Mouse (Mus musculus): ENCODE results near the gene Tbc1d12. TPM values are rescaled to one million over a fixed set of nuclear protein-coding genes. Genes with fewer than 3 reads are reported as not detected.

The Tbc1d12 gene
- total and polyA plus RNA-seq, 3 experiments, result 2.5 to 2.9 TPM; not detected in 1

DNA sequence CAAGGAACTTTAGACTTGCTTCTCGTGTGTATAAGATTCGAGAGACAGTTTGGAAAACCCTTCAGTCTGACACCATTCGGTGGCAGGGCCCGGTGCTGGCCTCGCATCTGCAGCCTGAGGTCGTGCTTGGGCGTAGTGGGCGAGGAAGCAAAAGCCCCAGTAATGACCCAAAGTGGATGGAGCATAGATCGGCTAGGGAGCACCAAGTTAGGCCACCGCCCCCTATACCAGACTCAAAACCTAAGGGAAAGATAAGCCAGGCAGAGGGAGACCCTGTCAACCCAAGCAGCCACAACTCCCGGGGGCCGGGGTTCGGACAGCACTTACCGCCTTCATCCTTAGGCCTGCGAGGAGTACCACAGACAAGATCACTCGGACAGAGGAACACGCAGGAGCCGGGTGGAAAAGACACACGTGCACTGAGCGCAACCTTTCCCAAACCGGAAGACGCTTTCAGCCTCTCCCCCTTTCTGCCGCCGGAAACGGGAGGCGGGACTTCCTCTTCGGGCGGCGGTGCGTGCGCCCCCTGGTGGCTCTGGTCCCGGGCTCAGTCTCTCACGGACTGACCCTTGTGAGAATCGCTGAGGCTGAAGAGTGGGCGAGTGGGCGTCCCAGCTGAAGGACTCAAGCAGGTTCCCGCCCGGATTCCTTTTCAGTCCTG, 17.5 kb upstream of the Tbc1d12 start, which contains the start of gene Noc3l (continued):
- no peak for TF ChIP-seq GABPA (IDR thresholded peaks at IDR 0.05; ENCODE audit: low read depth, low read length)
- TF ChIP-seq ZKSCAN1 (IDR thresholded peaks at IDR 0.05; ENCODE audit: low read depth, low read length), result no peak
- peak; percentile 74 for TF ChIP-seq TBP (IDR thresholded peaks at IDR 0.05; ENCODE audit: low read depth, low read length)
- no peak for TF ChIP-seq RAD21 (IDR thresholded peaks at IDR 0.05; ENCODE audit: low read depth, low read length)
- TF ChIP-seq NELFE (IDR thresholded peaks at IDR 0.05; ENCODE audit: low read depth, low read length), result peak; percentile 85; the same call in 1 of the 2 replicates
- TF ChIP-seq MEF2A (IDR thresholded peaks at IDR 0.05; ENCODE audit: extremely low read depth, insufficient replicate concordance, low read depth, low read length, poor library complexity, severe bottlenecking), result peak; percentile 27; the same call in 1 of the 2 replicates
- TF ChIP-seq NRF1 (IDR thresholded peaks at IDR 0.05; ENCODE audit: insufficient read depth, low read depth, low read length, poor library complexity, severe bottlenecking), result peak; percentile 59; the same call in 1 of the 2 replicates
- peak; percentile 64 to 93 (median 86) for TF ChIP-seq CTCF (IDR thresholded peaks at IDR 0.05 in 2 of 3, conservative IDR thresholded peaks at IDR 0.05 in 1 of 3; ENCODE audit: control insufficient read depth in 1 of 3, insufficient read depth in 1 of 3, low read depth in 2 of 3, low read length in 3 of 3, poor library complexity in 1 of 3, severe bottlenecking in 1 of 3)
- no peak for TF ChIP-seq POLR2AphosphoS5 (IDR thresholded peaks at IDR 0.05; ENCODE audit: borderline replicate concordance, low read depth, low read length)
- peak; percentile 67 for TF ChIP-seq TCF12 (IDR thresholded peaks at IDR 0.05; ENCODE audit: low read depth, low read length)

DNA sequence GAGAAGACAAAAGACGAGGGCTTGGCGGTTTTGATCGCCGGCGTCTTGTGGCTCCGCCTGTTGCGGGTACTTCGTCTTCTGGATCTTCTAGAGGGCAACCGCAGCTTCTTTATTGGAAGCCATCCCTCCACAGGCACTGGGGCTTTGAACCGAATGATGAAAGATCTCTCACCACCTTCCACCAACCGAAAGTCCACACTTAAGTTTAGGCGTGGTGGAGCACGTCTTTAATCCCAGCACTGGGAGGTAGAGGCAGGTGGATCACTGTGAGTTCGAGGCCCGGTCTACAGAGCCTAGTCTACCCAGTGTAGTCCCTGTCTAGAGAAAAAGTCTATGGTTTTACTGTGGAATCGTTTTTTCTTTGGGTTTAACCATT, 17.0 kb upstream of the Tbc1d12 start:
- H3K79me2 ChIP-seq (ENCODE audit: control insufficient read depth, insufficient read depth, low read length, poor library complexity), result peaks cover 17% of the 10 kb centered on the region
- TF ChIP-seq TBP (IDR thresholded peaks at IDR 0.05; ENCODE audit: low read depth, low read length) (peak; percentile 27; the same call in 1 of the 2 replicates), MYB (IDR thresholded peaks at IDR 0.05; ENCODE audit: low read depth, low read length) (no peak)
- no peaks in the 10 kb centered on the region for H3K9me3 ChIP-seq (replicated peaks; ENCODE audit: insufficient read depth, low read length)
- no peaks in the 10 kb centered on the region; a peak in 1 of 4 replicates for H3K27me3 ChIP-seq (ENCODE audit: control insufficient read depth in 1 of 2, insufficient read depth in 2 of 2, low read length in 2 of 2)
- DNase-seq (ENCODE audit: low read depth, low spot score), result no peak
- H3K4me1 ChIP-seq (ENCODE audit: control insufficient read depth in 1 of 2, insufficient read depth in 2 of 2, low read length in 2 of 2), result peaks cover 0 to 10% of the 10 kb centered on the region in 2 experiments; a peak in 3 of 4 replicates
- H3K9ac ChIP-seq (ENCODE audit: control insufficient read depth, low read depth, low read length, poor library complexity, severe bottlenecking), result peak overlapping the region; percentile 74
- H3K27ac ChIP-seq (ENCODE audit: control insufficient read depth, low read depth, low read length), result peak overlapping the region; percentile 39
- peaks cover 0 to 20% of the 10 kb centered on the region in 2 experiments; a peak in 3 of 4 replicates for H3K36me3 ChIP-seq (ENCODE audit: control insufficient read depth in 1 of 2, insufficient read depth in 2 of 2, low read length in 2 of 2)
- H3K4me3 ChIP-seq (ENCODE audit: control insufficient read depth in 1 of 2, insufficient read depth in 1 of 2, low read depth in 2 of 2, low read length in 2 of 2), result peak overlapping the region; percentile 76 to 79

- H3K36me3 ChIP-seq (ENCODE audit: control insufficient read depth in 1 of 2, insufficient read depth in 2 of 2, low read length in 2 of 2), result peaks cover 0 to 20% of the 10 kb centered on the region in 2 experiments; a peak in 3 of 4 replicates
- H3K4me3 ChIP-seq (ENCODE audit: control insufficient read depth in 1 of 2, insufficient read depth in 1 of 2, low read depth in 2 of 2, low read length in 2 of 2), result peak overlapping the region in 1 of 2 experiments; percentile 76; a peak in 2 of 4 replicates
- TF ChIP-seq CHD1 (IDR thresholded peaks at IDR 0.05; ENCODE audit: low read depth, low read length) (no peak), TCF12 (IDR thresholded peaks at IDR 0.05; ENCODE audit: low read depth, low read length) (peak; percentile 94), RCOR1 (IDR thresholded peaks at IDR 0.05; ENCODE audit: low read depth, low read length) (peak; percentile 27; the same call in 1 of the 2 replicates), GATA1 (IDR thresholded peaks at IDR 0.05; ENCODE audit: low read depth, low read length) (peak; percentile 95), SIN3A (IDR thresholded peaks at IDR 0.05; ENCODE audit: low read length) (peak; percentile 41; the same call in 1 of the 2 replicates), KAT2A (conservative IDR thresholded peaks at IDR 0.05; ENCODE audit: low read depth, low read length) (no peak), ZC3H11A (IDR thresholded peaks at IDR 0.05; ENCODE audit: low read depth, low read length) (no peak), EP300 (IDR thresholded peaks at IDR 0.05; ENCODE audit: low read depth in 1 of 2, low read length in 2 of 2) (peak; percentile 88 to 89), TAL1 (IDR thresholded peaks at IDR 0.05; ENCODE audit: low read length) (peak; percentile 88), ETS1 (IDR thresholded peaks at IDR 0.05; ENCODE audit: low read depth, low read length) (peak; percentile 54; the same call in 1 of the 2 replicates), MEF2A (IDR thresholded peaks at IDR 0.05; ENCODE audit: extremely low read depth, insufficient replicate concordance, low read depth, low read length, poor library complexity, severe bottlenecking) (peak; percentile 83; the same call in 1 of the 2 replicates), UBTF (IDR thresholded peaks at IDR 0.05; ENCODE audit: borderline replicate concordance, insufficient read depth, low read depth, low read length) (no peak)
- H3K9ac ChIP-seq (ENCODE audit: control insufficient read depth, low read depth, low read length, poor library complexity, severe bottlenecking), result no peak overlapping the region
- H3K4me1 ChIP-seq (ENCODE audit: control insufficient read depth in 1 of 2, insufficient read depth in 2 of 2, low read length in 2 of 2), result peaks cover 0 to 10% of the 10 kb centered on the region in 2 experiments; a peak in 3 of 4 replicates
- H3K27me3 ChIP-seq (ENCODE audit: control insufficient read depth in 1 of 2, insufficient read depth in 2 of 2, low read length in 2 of 2), result peaks cover 0 to 3% of the 10 kb centered on the region in 2 experiments; a peak in 2 of 4 replicates
- peak; percentile 86 for DNase-seq (ENCODE audit: low read depth, low spot score)
- peaks cover 17% of the 10 kb centered on the region for H3K79me2 ChIP-seq (ENCODE audit: control insufficient read depth, insufficient read depth, low read length, poor library complexity)
- no peaks in the 10 kb centered on the region for H3K9me3 ChIP-seq (replicated peaks; ENCODE audit: insufficient read depth, low read length)
- peak overlapping the region; percentile 40 for H3K27ac ChIP-seq (ENCODE audit: control insufficient read depth, low read depth, low read length)
Observed at GRCm38 (mm10) chr19:38820186-38820804, 16.1 kb upstream of the Tbc1d12 start.

Measured in MEL (cell line).